Mouse (Mus musculus) megakaryocyte-erythroid progenitor cell, adult 5-6 weeks (primary cell): ENCODE data around the gene Psmb4. TPM values are rescaled to one million over a fixed set of nuclear protein-coding genes. Genes with fewer than 3 reads are reported as not detected.
A peak's percentile ranks its signal among the peaks of the same experiment; 100 is the strongest.
"Not testable (repeated sequence)": the region's sequence is repeated elsewhere in the genome, so short reads cannot be mapped to it uniquely, and the experiment has no call there.

Experiments used
- ATAC-seq: replicated peaks from 2 replicates; pipeline ENCODE4 v1.8.0; 2016; ENCODE audit warnings: mild to moderate bottlenecking, inconsistent platforms; ENCODE audit not compliant: severe bottlenecking, poor library complexity, low FRiP score, low TSS enrichment
- total RNA-seq, 2 experiments: library from RNA; stranded (forward) in 1 of 2; stranded (reverse) in 1 of 2; fragments of 200-1000, 215-1000 nt in 1 of 2; fragments of >200 nt in 1 of 2; fragmentation: Nextera tagmentation in 1 of 2; gene quantifications; 2 replicates each; pipeline ENCODE4 v1.2.3; 2014 to 2017

Psmb4 gene
- total RNA-seq, 2 experiments from 2014 or later: 212 to 467 TPM

DNA sequence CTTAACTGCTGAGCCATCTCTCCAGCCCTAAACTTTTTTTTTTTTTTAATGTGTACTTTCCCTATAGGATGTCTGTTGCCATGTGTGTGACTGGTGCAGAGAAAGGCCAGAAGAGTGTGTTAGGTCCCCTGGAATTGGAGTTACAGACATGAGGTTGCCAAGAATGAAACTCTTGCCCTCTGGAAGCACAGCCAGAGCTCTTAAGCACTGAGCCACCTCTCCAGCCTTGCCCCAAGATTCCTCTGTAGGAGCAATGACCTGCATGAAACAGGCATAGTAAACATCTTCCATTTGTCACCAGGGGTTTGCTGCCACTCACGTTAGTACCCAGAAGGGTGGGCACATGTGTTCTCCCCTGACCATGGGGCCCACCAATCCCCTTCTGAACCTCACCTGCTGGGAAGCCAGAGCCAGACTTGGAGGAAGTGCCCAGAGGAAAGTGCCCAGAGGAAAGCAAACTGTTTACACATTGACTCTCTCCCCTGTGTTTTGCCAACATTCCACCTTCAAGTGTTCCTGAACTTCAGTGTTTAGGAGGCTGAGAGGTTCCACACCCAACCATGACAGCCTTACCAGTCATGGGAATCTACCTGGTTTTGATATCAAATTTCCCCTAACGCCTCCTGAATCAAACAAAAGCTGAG lies 24.4 kb upstream of the Psmb4 start:
- no peak for ATAC-seq

GRCm38 (mm10) chr3:94906482-94906881 lies 19.7 kb upstream of the Psmb4 start:
- ATAC-seq: peak; percentile 85

GRCm38 (mm10) chr3:94904759-94905158 lies 18.0 kb upstream of the Psmb4 start:
- not testable (repeated sequence) for ATAC-seq

GRCm38 (mm10) chr3:94902747-94903146 lies 16.0 kb upstream of the Psmb4 start:
- ATAC-seq: peak; percentile 66

- ATAC-seq: no peak
These were observed 7.3 kb upstream of the Psmb4 start for GRCm38 (mm10) chr3:94894076-94894475.

- ATAC-seq: peak; percentile 68
These were observed 1.8 kb upstream of the Psmb4 start for GRCm38 (mm10) chr3:94888595-94888994.

- ATAC-seq: no peak
These were observed 4.2 kb downstream of the Psmb4 start for GRCm38 (mm10) chr3:94882579-94882978.

DNA sequence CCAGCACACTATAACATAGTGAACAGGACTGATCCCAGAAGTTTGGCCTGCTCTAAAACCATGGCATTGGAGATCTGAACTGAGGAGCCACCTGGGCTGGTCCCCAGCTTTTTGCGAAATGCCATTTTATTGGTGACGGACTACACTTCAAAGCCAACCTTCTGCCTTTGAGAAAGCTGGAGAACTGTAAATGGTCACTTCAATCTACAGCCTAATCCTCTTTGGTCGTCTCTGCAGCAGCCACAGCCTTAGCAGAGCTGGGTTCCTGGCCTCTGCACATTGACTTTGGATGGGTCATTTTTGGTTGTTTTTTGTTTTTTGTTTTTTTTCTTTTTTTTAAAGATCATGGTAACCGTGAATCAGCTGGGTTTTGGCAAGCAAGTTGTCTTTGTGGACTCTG lies 4.9 kb downstream of the Psmb4 start:
- no peak for ATAC-seq

- no peak for ATAC-seq
These were observed 8.1 kb downstream of the Psmb4 start for GRCm38 (mm10) chr3:94878618-94879017.

DNA sequence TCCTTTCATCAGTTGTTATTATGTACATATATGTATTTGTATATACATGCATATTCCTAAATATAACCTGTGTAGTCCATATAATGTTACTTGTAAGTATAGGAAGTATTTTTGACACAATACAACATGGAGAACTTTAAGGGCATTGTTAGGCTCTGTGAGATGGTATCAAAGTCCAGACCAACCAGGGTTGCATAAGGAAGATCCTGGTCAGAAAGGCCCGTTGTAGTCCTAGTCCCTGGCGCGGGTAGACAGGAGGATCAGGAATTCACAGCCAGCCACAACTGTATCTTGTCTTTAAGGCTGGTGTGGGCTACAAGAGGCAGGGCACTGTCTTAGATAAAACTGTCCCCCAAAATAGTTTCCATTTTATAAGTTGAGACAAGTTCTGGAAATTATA lies 17.8 kb downstream of the Psmb4 start:
- no peak for ATAC-seq

DNA sequence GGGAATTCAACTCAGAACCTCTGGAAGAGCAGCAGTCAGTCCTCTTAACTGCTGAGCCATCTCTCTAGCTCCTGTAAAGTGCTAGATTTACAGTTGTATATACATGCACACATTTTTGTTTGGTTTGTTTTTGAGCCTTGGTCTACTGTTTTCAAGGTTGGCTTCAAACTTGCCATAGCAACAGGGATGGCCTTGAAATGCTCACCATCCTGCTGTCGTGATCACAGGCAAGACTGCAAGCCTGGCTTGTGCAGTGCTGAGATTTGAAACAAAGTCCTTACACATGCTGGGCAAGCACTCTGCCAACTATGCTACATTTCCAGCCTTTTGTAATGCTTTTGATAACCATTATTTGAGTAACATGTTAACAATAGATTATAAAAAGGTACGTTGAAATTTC lies 27.3 kb downstream of the Psmb4 start:
- no peak for ATAC-seq

DNA sequence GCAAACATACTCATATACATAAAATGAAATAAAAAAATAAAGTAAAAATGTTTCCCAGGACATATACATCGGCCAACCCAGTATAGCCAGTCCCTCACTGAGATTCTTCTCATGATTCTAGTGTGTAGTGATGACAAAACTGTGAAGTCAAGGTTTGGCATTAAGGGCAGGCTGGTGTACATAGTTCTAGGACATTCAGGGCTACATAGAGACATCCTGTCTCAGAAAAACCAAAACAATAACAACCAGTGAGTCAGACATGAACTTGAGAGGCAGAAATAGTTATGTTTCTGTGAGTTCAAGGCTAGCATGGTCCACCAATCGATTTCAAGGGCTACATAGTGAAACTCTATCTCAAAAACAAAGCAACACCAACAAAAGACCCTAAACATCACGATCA lies 34.5 kb downstream of the Psmb4 start:
- ATAC-seq: no peak

DNA sequence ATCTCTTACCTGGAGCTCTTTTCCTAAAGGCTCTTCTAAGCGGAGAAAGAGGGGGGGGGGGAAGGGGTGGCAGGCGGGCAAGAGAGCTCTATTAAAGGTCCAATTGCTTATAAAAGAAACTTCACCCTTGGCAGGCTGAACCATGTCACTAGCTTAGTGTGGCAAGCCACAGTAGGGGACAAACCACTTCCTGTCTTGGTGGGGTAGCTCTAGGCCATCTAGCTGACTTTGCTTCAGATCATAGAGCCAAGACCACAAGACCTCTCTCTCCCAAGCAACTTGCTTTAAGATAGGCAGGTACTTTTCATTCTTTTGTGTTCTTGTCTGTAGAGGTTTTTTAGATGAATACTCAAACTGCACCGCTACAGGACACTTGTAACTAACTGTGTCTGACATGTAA lies 35.0 kb downstream of the Psmb4 start:
- ATAC-seq: peak; percentile 60; the same call in 1 of the 2 replicates

DNA sequence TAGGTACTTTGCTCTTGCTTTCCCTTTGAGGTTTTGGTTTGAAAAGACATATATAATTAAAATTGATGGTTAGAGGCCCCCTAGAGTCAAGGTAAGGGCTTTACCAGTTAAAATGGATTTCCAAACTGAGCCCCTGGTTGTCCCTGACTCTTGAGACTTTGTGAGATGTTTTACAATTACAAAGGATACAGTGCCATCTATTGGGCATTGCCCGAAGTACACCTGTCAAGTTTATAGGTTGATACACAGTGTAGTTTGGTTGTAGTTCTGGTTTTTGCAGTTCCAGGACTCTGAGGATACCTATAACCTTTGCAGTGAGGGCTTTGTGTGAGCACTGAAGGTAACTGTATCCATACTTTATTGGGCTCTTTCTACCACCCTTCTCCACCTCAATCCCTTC lies 37.4 kb downstream of the Psmb4 start:
- ATAC-seq: peak; percentile 79

DNA sequence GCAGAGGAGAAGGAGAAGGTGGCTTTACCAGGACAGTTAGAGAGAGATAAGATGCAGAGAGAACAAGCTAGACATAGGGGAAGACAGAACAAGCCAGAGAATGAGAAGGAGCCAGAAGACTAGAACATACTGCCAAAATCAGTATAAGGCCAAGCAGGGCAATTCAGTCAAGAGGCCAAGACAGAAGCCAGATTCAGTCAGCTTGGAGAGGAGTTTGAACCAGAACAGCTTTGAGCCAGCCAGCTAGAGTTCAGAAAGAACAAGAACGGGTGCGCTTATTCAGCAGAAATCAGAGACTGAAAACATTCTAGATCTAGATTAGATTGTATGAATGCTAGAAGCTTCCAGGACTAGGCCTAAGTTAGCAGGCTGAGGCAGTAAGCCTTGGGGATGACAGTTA lies 39.4 kb downstream of the Psmb4 start:
- ATAC-seq: no peak

DNA sequence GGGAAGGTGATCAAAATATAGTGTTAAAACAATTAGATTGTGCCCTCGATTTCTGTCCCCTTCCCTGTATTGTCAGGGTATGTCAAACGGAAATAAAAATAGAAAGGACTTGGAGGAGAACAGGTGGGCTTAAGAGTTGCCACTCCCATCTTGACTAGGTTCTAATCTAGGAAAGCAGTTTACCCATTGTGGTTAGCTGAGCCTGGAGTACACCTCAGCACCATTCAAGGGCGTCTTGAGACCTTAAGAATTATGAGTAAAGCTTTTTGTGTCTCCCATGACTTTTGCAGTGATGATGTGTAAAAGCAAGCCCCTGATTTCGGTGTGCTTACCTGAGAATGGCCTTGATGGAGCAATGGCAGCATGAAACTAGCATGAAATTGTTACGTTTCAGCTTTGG lies 47.7 kb downstream of the Psmb4 start:
- ATAC-seq: no peak

GRCm38 (mm10) chr3:94838631-94839030 lies 48.1 kb downstream of the Psmb4 start:
- no peak for ATAC-seq

- ATAC-seq: peak; percentile 52; the same call in 1 of the 2 replicates
These were observed 48.7 kb downstream of the Psmb4 start for GRCm38 (mm10) chr3:94837959-94838496.

GRCm38 (mm10) chr3:94837183-94837890 lies 49.4 kb downstream of the Psmb4 start, which contains the start of gene Pogz:
TSS of gene Pogz (plus strand) at chr3:94837567.
- ATAC-seq: peak; percentile 92

DNA sequence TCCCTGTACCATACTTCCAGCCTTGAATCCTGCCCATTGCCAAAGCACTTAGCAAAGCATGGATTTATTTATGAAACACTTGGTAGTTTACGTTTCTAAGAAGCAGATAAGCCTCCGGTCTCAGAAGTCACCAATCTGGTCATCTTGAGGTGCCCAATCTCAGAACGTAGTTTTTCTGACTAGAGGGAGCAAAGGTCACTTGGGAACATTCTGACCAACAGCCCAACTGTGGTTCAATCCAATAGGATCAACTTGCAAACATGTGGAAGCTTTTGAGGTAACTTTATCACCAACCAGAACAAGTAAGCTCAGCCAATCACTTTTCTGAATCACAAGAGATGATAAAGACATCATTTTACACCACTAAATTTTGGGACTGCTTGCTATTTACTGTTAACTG lies 51.4 kb downstream of the Psmb4 start:
- no peak for ATAC-seq
